Mouse (Mus musculus) embryonic facial prominence, embryonic 12.5 days (tissue): Measurements from ENCODE around the gene Emc10. TPM values are rescaled to one million over a fixed set of nuclear protein-coding genes. Genes with fewer than 3 reads are reported as not detected.

Experiments
- ATAC-seq: fragments of 200-750 bp; cut with Nextera tagmentation; 2 replicates; pipeline ENCODE4 v1.8.0; 2017; ENCODE audit not compliant: insufficient number of reproducible peaks, insufficient read depth, low FRiP score, low TSS enrichment
- H3K27ac ChIP-seq: fragments of 300-500 bp; sonication (generic); 2 replicates; pipeline ENCODE4 v1.5.1; 2016; ENCODE audit warnings: mild to moderate bottlenecking
- H3K27me3 ChIP-seq: fragments of 300-500 bp; sonication (generic); 2 replicates; pipeline ENCODE4 v1.6.1; 2016; ENCODE audit warnings: mild to moderate bottlenecking, moderate library complexity
- H3K36me3 ChIP-seq: fragments of 300-500 bp; sonication (generic); 2 replicates; pipeline ENCODE4 v1.6.1; 2016; ENCODE audit warnings: mild to moderate bottlenecking
- H3K4me1 ChIP-seq: fragments of 300-500 bp; sonication (generic); 2 replicates; pipeline ENCODE4 v1.6.1; 2016
- H3K4me2 ChIP-seq: fragments of 300-500 bp; sonication (generic); replicated peaks from 2 replicates; pipeline ENCODE4 v1.6.1; 2016; ENCODE audit warnings: mild to moderate bottlenecking, moderate library complexity
- H3K4me3 ChIP-seq: fragments of 300-500 bp; sonication (generic); 2 replicates; pipeline ENCODE4 v1.5.1; 2016; ENCODE audit warnings: mild to moderate bottlenecking
- H3K9ac ChIP-seq: fragments of 300-500 bp; sonication (generic); 2 replicates; pipeline ENCODE4 v1.6.1; 2016; ENCODE audit warnings: mild to moderate bottlenecking, moderate library complexity
- H3K9me3 ChIP-seq: fragments of 300-500 bp; sonication (generic); 2 replicates; pipeline ENCODE4 v1.6.1; 2016; ENCODE audit warnings: mild to moderate bottlenecking, moderate library complexity
- WGBS: fragments of 180-500 bp; shearing (Covaris S2); methylation state at CpG from one replicate; pipeline ENCODE4 v1.1.7; 2016; 5-methylcytosine and 5-hydroxymethylcytosine counted together
- polyA plus RNA-seq: library from polyadenylated mRNA; unstranded; fragments of >200 nt; fragmentation: Nextera tagmentation; extraction: Ambion mirVana; gene quantifications from 2 replicates; pipeline ENCODE4 v1.2.1, GENCODE M21; 2016

Gene Emc10
- polyA plus RNA-seq, 1 experiment from 2014 or later, result 121 TPM

DNA sequence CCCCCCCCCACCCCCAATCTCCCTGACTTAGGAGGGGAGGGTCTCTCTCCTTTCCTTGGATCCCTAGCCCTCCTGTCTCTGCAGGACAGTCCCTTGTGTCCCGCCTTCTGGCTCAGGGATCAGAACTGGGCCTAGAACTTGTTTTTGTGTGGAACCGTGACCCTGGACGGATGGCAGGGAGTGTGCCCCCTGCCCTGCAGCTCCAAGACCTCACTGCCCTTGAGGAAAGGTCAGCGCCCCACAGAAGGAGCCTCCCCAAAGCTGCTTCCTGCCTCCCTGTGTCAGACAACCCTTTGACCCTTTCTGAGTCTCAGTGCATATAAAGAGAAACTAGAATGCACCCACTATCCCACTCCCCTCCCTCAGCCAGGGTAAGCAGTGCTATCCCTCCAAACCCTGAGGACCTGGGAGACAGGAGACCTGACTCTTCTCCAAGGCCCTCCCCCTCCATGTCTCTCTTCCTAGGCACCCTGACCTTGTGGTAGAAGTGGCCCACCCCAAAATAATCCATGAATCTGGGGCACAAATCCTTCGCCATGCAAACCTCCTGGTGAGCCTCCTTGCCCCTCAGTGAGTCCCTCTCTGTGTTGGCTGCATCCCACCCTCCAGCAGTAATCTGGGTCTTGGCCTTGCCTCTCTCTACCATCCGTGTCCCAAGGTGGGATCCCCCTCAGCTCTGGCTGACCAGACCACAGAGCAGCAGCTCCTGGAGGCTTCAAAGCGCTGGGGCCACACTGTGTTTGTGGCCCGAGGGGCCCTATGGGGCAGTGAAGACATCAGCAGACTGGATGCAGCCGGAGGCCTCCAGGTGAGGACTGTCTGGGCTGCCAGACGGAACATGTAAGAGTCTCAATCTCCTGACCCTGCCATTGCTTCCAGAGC lies 30.1 kb downstream of the Emc10 start:
- peaks cover 16% of the 10 kb centered on the region for H3K4me1 ChIP-seq
- 77% methylated on average over 10 of the region's 10 CpGs for WGBS
- H3K9ac ChIP-seq, result no peak overlapping the region

DNA sequence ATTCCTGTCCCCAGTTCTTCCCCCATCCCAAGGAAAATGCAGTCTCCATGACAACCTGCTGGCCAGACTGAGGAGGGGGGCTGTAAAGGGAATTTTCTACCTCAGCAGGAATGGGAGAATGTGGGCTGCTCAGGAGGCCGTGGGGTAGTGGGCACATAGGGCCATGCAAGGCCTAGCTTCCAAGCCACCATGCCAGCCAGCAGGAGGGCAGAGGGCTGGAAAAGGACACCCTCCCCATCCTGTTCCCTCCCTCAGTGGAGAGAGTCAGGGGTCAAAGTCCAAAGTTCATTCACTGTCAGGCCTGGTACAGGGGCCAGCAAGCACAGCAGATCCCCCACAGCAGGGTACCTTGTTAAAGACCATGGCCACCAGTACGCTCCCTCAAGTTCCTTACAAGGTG lies 31.2 kb downstream of the Emc10 start, which contains the start of gene Aspdh:
Aspdh (plus strand) TSS at position 281 of the 400 bp plus-strand sequence.
- H3K4me3 ChIP-seq, result no peak within 1 kb of the TSS
- H3K9me3 ChIP-seq, result no peaks in the 10 kb centered on the region
- peaks cover 44% of the 10 kb centered on the region for H3K27me3 ChIP-seq
- H3K4me1 ChIP-seq, result peaks cover 16% of the 10 kb centered on the region
- ATAC-seq, result no peak
- H3K9ac ChIP-seq, result no peak within 1 kb of the TSS; the same call in 1 of the 2 replicates
- 61% methylated on average over 2 of the region's 2 CpGs for WGBS
- H3K4me2 ChIP-seq, result no peak within 1 kb of the TSS
- H3K27ac ChIP-seq, result no peak within 1 kb of the TSS
- H3K36me3 ChIP-seq, result peaks cover 19% of the 10 kb centered on the region

More for the DNA sequence above, 30.1 kb downstream of the Emc10 start:
- Histone ChIP-seq H3K27ac (no peak overlapping the region), H3K9me3 (no peaks in the 10 kb centered on the region), H3K36me3 (peaks cover 22% of the 10 kb centered on the region), H3K27me3 (peaks cover 33% of the 10 kb centered on the region), H3K4me3 (no peak overlapping the region), H3K4me2 (no peak overlapping the region)
- no peak for ATAC-seq

DNA sequence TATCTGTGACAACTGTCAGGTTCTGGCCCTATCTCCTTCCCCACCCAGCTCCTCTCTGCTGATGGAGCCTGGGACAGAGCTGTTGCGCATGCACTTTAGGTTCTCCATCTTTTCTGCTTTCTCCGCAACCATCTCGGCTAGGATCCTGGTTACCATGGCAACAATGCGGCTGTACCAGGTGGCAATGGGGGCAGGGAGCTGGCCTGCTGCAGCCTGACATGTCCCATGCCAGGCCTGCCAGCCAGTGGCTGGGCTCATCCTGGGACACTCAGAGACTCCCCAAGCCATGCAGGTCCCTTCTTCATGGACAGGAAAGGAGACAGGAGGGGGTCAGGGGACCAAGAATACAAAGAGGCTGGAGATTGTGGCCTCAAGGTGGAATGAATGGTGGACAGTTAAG lies 31.8 kb downstream of the Emc10 start:
- peaks cover 16% of the 10 kb centered on the region for H3K4me1 ChIP-seq

DNA sequence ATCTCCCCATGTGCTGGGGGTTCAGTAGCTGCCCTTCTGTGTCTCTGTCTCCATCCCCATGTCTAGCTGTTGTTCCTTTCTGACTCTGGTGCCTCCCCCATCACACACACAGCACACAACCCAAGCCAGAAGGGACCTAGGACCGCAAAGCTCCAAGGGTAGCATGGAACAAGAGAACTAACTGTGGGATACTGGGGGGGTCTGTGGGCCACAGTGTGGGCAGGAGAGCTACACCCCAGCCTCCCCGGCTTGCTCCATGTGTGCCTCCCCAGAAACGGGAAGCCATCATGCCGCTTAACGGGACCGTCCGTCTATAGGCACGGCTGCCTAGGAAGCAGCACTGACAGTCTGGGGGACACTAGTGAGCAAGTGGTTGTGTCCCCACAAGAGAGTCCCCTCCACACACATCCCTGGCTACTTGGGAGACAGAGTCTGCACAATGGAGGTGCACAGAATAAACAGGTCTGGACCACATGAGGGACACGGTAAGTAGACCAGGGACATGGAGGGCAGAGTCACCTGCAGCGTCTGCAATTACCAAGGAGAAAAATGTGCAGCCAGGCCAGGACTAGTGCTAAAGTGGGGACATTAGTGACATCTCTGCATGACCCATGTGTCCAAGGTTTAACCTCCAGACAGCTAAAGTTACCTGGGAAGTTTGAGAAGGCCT lies 32.6 kb downstream of the Emc10 start:
- Histone ChIP-seq H3K4me1 (peaks cover 12% of the 10 kb centered on the region), H3K4me3 (no peak overlapping the region), H3K9me3 (no peaks in the 10 kb centered on the region), H3K9ac (no peak overlapping the region), H3K36me3 (peaks cover 16% of the 10 kb centered on the region), H3K27me3 (peaks cover 51% of the 10 kb centered on the region), H3K27ac (no peak overlapping the region), H3K4me2 (no peak overlapping the region)
- no peak for ATAC-seq
- WGBS, result 86% methylated on average over 10 of the region's 10 CpGs

More for the DNA sequence above, 31.8 kb downstream of the Emc10 start:
- Histone ChIP-seq H3K9me3 (no peaks in the 10 kb centered on the region), H3K27ac (no peak overlapping the region), H3K4me2 (no peak overlapping the region), H3K4me3 (no peak overlapping the region), H3K36me3 (peaks cover 18% of the 10 kb centered on the region), H3K27me3 (peaks cover 50% of the 10 kb centered on the region), H3K9ac (no peak overlapping the region; the same call in 1 of the 2 replicates)
- 26% methylated on average over 4 of the region's 4 CpGs for WGBS
- ATAC-seq, result no peak

DNA sequence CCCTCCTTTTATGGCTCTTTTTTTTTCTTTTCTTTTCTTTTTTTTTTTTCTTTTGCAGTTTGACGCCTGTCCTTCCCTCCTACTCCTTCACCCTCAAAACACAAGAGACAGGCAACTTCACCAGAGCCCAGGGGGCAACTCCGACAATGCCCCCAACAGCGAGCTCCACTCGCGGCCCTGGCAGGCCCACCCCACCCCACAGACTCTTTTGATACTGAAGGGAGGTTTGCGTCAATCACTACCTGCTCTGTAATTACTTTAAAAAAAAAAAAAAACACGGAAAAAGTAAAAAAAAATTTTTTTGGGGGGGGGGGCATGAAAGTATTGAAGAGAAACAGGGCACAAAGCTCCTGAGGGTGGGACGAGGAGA lies 33.3 kb downstream of the Emc10 start:
- Histone ChIP-seq H3K9ac (0 out of 2 replicates have a peak overlapping the region, but pooled peaks have one; percentile 7), H3K4me3 (no peak overlapping the region), H3K27me3 (peaks cover 51% of the 10 kb centered on the region), H3K27ac (no peak overlapping the region), H3K4me1 (0 out of 2 replicates have a peak, but pooled peaks cover 8% of the 10 kb centered on the region), H3K36me3 (peaks cover 16% of the 10 kb centered on the region), H3K4me2 (no peak overlapping the region; the same call in 1 of the 2 replicates), H3K9me3 (no peaks in the 10 kb centered on the region)
- 30% methylated on average over 8 of the region's 8 CpGs for WGBS
- ATAC-seq, result no peak

DNA sequence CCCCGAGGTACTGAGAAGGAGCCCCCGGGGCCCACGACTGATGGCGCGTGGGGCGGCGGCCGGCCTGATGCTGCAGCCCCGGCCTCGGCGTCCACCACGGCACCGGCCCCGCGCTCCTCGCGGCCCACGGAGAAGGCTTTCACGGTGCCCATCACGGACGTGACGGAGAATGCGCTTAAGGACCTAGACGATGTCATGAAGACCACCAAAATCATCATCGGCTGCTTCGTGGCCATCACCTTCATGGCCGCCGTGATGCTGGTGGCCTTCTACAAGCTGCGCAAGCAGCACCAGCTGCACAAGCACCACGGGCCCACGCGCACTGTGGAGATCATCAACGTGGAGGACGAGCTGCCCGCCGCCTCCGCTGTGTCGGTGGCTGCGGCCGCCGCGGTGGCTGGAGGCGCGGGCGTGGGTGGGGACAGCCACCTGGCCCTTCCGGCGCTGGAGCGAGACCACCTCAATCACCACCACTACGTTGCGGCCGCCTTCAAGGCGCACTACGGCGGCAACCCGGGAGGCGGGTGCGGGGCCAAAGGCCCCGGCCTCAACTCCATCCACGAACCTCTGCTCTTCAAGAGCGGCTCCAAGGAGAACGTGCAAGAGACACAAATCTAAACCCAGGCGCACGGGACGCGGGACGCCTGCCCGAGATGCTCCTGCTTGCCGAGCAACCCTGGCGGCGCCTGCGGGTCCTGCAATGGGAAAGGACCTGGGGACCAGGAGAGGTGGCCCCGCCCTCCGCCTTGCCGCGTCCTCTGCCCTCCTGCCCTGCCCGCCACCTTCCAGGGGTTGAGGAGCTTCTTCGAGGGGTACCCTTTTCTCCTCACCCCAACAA lies 33.9 kb downstream of the Emc10 start:
- Histone ChIP-seq H3K9me3 (no peaks in the 10 kb centered on the region), H3K27me3 (peaks cover 51% of the 10 kb centered on the region), H3K4me1 (0 out of 2 replicates have a peak, but pooled peaks cover 8% of the 10 kb centered on the region), H3K9ac (0 out of 2 replicates have a peak overlapping the region, but pooled peaks have one; percentile 7), H3K36me3 (peaks cover 16% of the 10 kb centered on the region), H3K27ac (no peak overlapping the region), H3K4me3 (peak overlapping the region; percentile 25), H3K4me2 (peak overlapping the region; percentile 56)
- 20% methylated on average over 74 of the region's 77 CpGs for WGBS
- ATAC-seq, result no peak

DNA sequence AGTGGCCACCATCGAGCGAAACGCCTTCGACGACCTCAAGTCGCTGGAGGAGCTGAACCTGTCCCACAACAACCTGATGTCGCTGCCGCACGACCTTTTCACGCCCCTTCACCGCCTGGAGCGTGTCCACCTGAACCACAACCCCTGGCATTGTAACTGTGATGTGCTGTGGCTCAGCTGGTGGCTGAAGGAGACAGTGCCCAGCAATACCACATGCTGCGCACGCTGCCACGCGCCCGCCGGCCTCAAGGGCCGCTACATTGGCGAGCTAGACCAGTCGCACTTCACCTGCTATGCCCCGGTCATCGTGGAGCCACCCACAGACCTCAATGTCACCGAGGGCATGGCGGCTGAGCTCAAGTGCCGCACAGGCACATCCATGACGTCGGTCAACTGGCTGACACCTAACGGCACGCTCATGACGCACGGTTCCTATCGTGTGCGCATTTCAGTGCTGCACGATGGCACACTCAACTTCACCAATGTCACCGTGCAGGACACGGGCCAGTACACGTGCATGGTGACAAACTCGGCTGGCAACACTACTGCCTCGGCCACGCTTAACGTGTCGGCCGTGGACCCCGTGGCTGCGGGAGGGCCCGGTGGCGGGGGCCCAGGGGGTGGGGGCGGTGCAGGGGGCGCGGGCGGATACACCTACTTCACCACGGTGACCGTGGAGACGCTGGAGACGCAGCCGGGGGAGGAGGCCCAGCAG lies 34.7 kb downstream of the Emc10 start:
- no peaks in the 10 kb centered on the region for H3K9me3 ChIP-seq
- H3K4me3 ChIP-seq, result no peak overlapping the region
- H3K9ac ChIP-seq, result no peak overlapping the region
- H3K4me2 ChIP-seq, result peak overlapping the region; percentile 56; the same call in 1 of the 2 replicates
- peaks cover 16% of the 10 kb centered on the region for H3K36me3 ChIP-seq
- 62% methylated on average over 57 of the region's 57 CpGs for WGBS
- ATAC-seq, result no peak
- H3K27me3 ChIP-seq, result peaks cover 51% of the 10 kb centered on the region
- no peak overlapping the region for H3K27ac ChIP-seq
- H3K4me1 ChIP-seq, result 0 out of 2 replicates have a peak, but pooled peaks cover 8% of the 10 kb centered on the region

DNA sequence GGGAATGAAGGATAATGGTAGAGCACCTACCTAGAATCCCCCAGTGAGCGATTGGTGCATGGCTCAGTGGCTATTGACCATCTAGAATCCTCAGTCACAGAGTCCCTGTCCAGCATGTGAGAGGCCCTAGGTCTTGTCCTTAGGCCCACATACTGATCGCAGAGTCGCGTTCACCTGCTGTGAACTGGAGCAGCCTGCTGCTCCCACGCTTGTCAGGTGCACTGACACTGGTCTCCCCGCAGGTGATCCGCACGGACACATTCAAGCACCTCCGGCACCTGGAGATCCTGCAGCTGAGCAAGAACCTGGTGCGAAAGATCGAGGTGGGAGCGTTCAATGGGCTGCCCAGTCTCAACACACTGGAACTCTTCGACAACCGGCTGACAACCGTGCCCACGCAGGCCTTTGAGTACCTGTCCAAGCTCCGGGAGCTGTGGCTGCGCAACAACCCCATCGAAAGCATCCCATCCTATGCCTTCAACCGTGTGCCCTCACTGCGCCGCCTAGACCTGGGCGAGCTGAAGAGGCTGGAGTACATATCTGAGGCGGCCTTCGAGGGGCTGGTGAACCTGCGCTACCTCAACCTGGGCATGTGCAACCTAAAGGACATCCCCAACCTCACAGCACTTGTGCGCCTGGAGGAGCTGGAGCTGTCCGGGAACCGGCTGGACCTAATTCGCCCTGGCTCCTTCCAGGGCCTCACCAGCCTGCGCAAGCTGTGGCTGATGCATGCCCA lies 35.4 kb downstream of the Emc10 start:
- Histone ChIP-seq H3K4me1 (0 out of 2 replicates have a peak, but pooled peaks cover 8% of the 10 kb centered on the region), H3K9me3 (no peaks in the 10 kb centered on the region), H3K27ac (no peak overlapping the region), H3K4me3 (no peak overlapping the region), H3K9ac (no peak overlapping the region), H3K4me2 (no peak overlapping the region), H3K27me3 (peaks cover 51% of the 10 kb centered on the region), H3K36me3 (peaks cover 16% of the 10 kb centered on the region)
- no peak for ATAC-seq
- 77% methylated on average over 31 of the region's 31 CpGs for WGBS

DNA sequence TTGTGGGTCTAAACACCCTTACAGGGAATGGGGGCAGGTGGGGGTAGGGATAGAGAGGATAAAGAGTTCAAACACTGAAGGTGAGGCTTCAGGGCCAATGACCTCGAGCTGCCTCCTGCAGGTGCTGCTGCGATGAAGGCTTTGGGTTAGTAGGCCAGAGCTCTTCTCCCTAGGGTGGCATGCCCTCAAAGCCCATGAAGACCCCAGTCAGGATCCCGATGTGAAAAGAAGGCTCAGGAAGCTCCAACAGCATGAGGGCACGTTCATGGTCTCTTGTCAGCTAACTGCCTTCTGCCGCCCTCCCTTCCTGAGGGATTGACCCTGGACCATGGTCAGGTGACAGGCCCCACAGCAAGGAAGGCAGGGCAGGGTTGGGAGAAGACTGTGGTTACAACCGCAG lies 36.3 kb downstream of the Emc10 start:
- H3K36me3 ChIP-seq, result peaks cover 16% of the 10 kb centered on the region
- H3K27me3 ChIP-seq, result peaks cover 51% of the 10 kb centered on the region
- no peak overlapping the region for H3K4me3 ChIP-seq
- H3K27ac ChIP-seq, result no peak overlapping the region
- WGBS, result 78% methylated on average over 6 of the region's 6 CpGs
- no peak overlapping the region for H3K9ac ChIP-seq
- H3K9me3 ChIP-seq, result no peaks in the 10 kb centered on the region
- no peak for ATAC-seq
- H3K4me1 ChIP-seq, result 0 out of 2 replicates have a peak, but pooled peaks cover 8% of the 10 kb centered on the region
- no peak overlapping the region for H3K4me2 ChIP-seq

DNA sequence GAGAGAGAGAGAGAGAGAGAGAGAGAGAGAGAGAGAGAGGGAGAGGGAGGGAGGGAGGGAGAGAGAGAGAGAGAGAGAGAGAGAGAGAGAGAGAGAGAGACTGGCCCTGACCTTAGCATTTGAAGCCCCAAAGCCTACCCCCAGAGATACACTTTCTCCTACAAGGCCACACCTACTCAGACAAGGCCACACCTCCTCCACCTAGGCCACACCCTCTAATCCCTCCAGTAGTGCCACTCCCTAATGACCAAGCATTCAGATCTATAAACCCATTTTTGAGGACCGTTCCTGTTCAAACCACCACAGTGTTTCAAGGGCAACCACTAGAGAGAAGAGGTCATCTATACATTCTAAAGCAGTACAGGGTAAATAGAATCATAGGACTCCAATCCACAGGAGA lies 40.0 kb downstream of the Emc10 start:
- H3K27ac ChIP-seq, result no peak overlapping the region
- peaks cover 2% of the 10 kb centered on the region for H3K36me3 ChIP-seq
- H3K9ac ChIP-seq, result no peak overlapping the region
- no peak overlapping the region for H3K4me3 ChIP-seq
- H3K4me2 ChIP-seq, result no peak overlapping the region
- ATAC-seq, result no peak
- H3K4me1 ChIP-seq, result no peaks in the 10 kb centered on the region
- peaks cover 19% of the 10 kb centered on the region for H3K27me3 ChIP-seq
- H3K9me3 ChIP-seq, result no peaks in the 10 kb centered on the region
- WGBS, result 93% methylated on average over 1 of the region's 1 CpGs
